Mouse (Mus musculus): ENCODE data around the gene Ahnak2.

Gene Ahnak2

GRCm38 (mm10) chr12:112797672-112798331 is 4.7 kb downstream of the Ahnak2 start:
- DNase-seq (ENCODE audit: extremely low read depth, low read depth, low spot score): no peak

GRCm38 (mm10) chr12:112796551-112797510 is 5.6 kb downstream of the Ahnak2 start:
- DNase-seq (ENCODE audit: extremely low read depth, low read depth, low spot score): no peak

- DNase-seq (ENCODE audit: extremely low read depth, low read depth, low spot score): no peak
Observed at GRCm38 (mm10) chr12:112795466-112796104, 6.9 kb downstream of the Ahnak2 start.

GRCm38 (mm10) chr12:112794998-112795397 is 7.5 kb downstream of the Ahnak2 start:
- DNase-seq (ENCODE audit: extremely low read depth, low read depth, low spot score): no peak

- no peak for DNase-seq (ENCODE audit: extremely low read depth, low read depth, low spot score)
Observed at GRCm38 (mm10) chr12:112794356-112794816, 8.1 kb downstream of the Ahnak2 start.

GRCm38 (mm10) chr12:112793601-112794355 is 8.7 kb downstream of the Ahnak2 start:
- DNase-seq (ENCODE audit: extremely low read depth, low read depth, low spot score): no peak

- DNase-seq (ENCODE audit: extremely low read depth, low read depth, low spot score): no peak
Observed at GRCm38 (mm10) chr12:112791026-112791425, 11.4 kb downstream of the Ahnak2 start.

- DNase-seq (ENCODE audit: extremely low read depth, low read depth, low spot score): no peak
Observed at GRCm38 (mm10) chr12:112774481-112774880, 28.0 kb downstream of the Ahnak2 start.

GRCm38 (mm10) chr12:112774026-112774425 is 28.4 kb downstream of the Ahnak2 start:
- no peak for DNase-seq (ENCODE audit: extremely low read depth, low read depth, low spot score)

- no peak for DNase-seq (ENCODE audit: extremely low read depth, low read depth, low spot score)
Observed at GRCm38 (mm10) chr12:112773366-112773765, 29.1 kb downstream of the Ahnak2 start.

- no peak for DNase-seq (ENCODE audit: extremely low read depth, low read depth, low spot score)
Observed at GRCm38 (mm10) chr12:112772306-112772705, 30.2 kb downstream of the Ahnak2 start.

- DNase-seq (ENCODE audit: extremely low read depth, low read depth, low spot score): no peak
Observed at GRCm38 (mm10) chr12:112770396-112770795, 32.1 kb downstream of the Ahnak2 start.

- DNase-seq (ENCODE audit: extremely low read depth, low read depth, low spot score): no peak
Observed at GRCm38 (mm10) chr12:112769751-112770150, 32.7 kb downstream of the Ahnak2 start.

GRCm38 (mm10) chr12:112769031-112769430 is 33.4 kb downstream of the Ahnak2 start:
- DNase-seq (ENCODE audit: extremely low read depth, low read depth, low spot score): no peak

GRCm38 (mm10) chr12:112768166-112768565 is 34.3 kb downstream of the Ahnak2 start:
- DNase-seq (ENCODE audit: extremely low read depth, low read depth, low spot score): no peak

GRCm38 (mm10) chr12:112767036-112767890 is 35.2 kb downstream of the Ahnak2 start:
- DNase-seq (ENCODE audit: extremely low read depth, low read depth, low spot score): no peak

GRCm38 (mm10) chr12:112766586-112766985 is 35.9 kb downstream of the Ahnak2 start:
- DNase-seq (ENCODE audit: extremely low read depth, low read depth, low spot score): no peak

- no peak for DNase-seq (ENCODE audit: extremely low read depth, low read depth, low spot score)
Observed at GRCm38 (mm10) chr12:112764991-112765390, 37.5 kb downstream of the Ahnak2 start.

- DNase-seq (ENCODE audit: extremely low read depth, low read depth, low spot score): no peak
Observed at GRCm38 (mm10) chr12:112764141-112764540, 38.3 kb downstream of the Ahnak2 start.

GRCm38 (mm10) chr12:112763176-112763575 is 39.3 kb downstream of the Ahnak2 start:
- no peak for DNase-seq (ENCODE audit: extremely low read depth, low read depth, low spot score)
